Mouse (Mus musculus) kidney, adult 2 months (tissue): ENCODE measurements at regions not wholly inside any gene's neighbourhood (a gene's known extent, or its start where the extent isn't known, plus 50 kb on each side); places are given as distances from the start of the nearest gene placed in this dataset.

Experiments
- CTCF ChIP-seq: fragments of 200-500 bp; conservative IDR thresholded peaks from 2 replicates; pipeline ENCODE4 v1.5.1; 2011; ENCODE audit warnings: low read depth, mild to moderate bottlenecking, control low read depth, low read length, moderate library complexity, mixed read lengths; ENCODE audit not compliant: insufficient read depth, insufficient read length
- POLR2A ChIP-seq: fragments of 200-500 bp; IDR thresholded peaks from one replicate; pipeline ENCODE4 v1.6.1; 2011; ENCODE audit warnings: low read depth, low read length, control low read depth

- TF ChIP-seq CTCF (no peak), POLR2A (no peak)
These were observed 330.5 kb downstream of the Inhba start for GRCm38 (mm10) chr13:16342171-16342570.
